Mouse (Mus musculus): ENCODE measurements around the gene Bckdhb. TPM values are rescaled to one million over a fixed set of nuclear protein-coding genes. Genes with fewer than 3 reads are reported as not detected.

Gene Bckdhb
- total RNA-seq, 2 experiments from 2014 or later = 39.7 to 41.9 TPM

- intact Hi-C loops (cut with DNase I) = loop anchor here (5.0 to 10.0 kb wide), 3 partner anchors 84 to 1572 kb away; no protein-coding TSS in a partner anchor
- no peak overlapping the region for H3K27ac ChIP-seq
- no peak for DNase-seq (ENCODE audit: extremely low spot score in 1 of 2, low spot score in 2 of 2)
- no peak for TF ChIP-seq CTCF (IDR thresholded peaks at IDR 0.05)
- no peak overlapping the region for H3K4me3 ChIP-seq
Observed at GRCm38 (mm10) chr9:84112842-84113568, 188.1 kb downstream of the Bckdhb start.

- no peak overlapping the region for H3K27ac ChIP-seq
- H3K4me3 ChIP-seq = no peak overlapping the region
- intact Hi-C loops (cut with DNase I) = loop anchor here (5.0 to 10.0 kb wide), 3 partner anchors 83 to 1571 kb away; no protein-coding TSS in a partner anchor
- no peak for TF ChIP-seq CTCF (IDR thresholded peaks at IDR 0.05)
- no peak for DNase-seq (ENCODE audit: extremely low spot score in 1 of 2, low spot score in 2 of 2)
Observed at GRCm38 (mm10) chr9:84114254-84114653, 189.3 kb downstream of the Bckdhb start.

- intact Hi-C loops (cut with DNase I) = loop anchor here (10.0 kb wide), 1 partner anchor 1567 kb away; no protein-coding TSS in a partner anchor
- peak; percentile 39 for TF ChIP-seq CTCF (IDR thresholded peaks at IDR 0.05)
- H3K4me3 ChIP-seq = no peak overlapping the region
- H3K27ac ChIP-seq = no peak overlapping the region
- DNase-seq (ENCODE audit: extremely low spot score in 1 of 2, low spot score in 2 of 2) = no peak
Observed at GRCm38 (mm10) chr9:84117337-84117736, 192.4 kb downstream of the Bckdhb start.

GRCm38 (mm10) chr9:84124996-84125395 lies 200.1 kb downstream of the Bckdhb start:
- no peak for TF ChIP-seq CTCF (IDR thresholded peaks at IDR 0.05)
- Histone ChIP-seq H3K27ac (no peak overlapping the region), H3K4me3 (no peak overlapping the region)
- DNase-seq (ENCODE audit: extremely low spot score in 1 of 2, low spot score in 2 of 2) = no peak
- intact Hi-C loops (cut with DNase I) = no loop called here

GRCm38 (mm10) chr9:84130338-84130737 lies 205.4 kb downstream of the Bckdhb start:
- DNase-seq (ENCODE audit: extremely low spot score in 1 of 2, low spot score in 2 of 2) = no peak
- no peak for TF ChIP-seq CTCF (IDR thresholded peaks at IDR 0.05)
- no peak overlapping the region for H3K27ac ChIP-seq
- intact Hi-C loops (cut with DNase I) = loop anchor here (10.0 kb wide), 1 partner anchor 1194 kb away; the partner anchor contains the start of gene Tent5a
- H3K4me3 ChIP-seq = no peak overlapping the region

- no peak overlapping the region for H3K4me3 ChIP-seq
- H3K27ac ChIP-seq = no peak overlapping the region
- peak in 1 of 2 experiments; percentile 24 for DNase-seq (ENCODE audit: extremely low spot score in 1 of 2, low spot score in 2 of 2)
- intact Hi-C loops (cut with DNase I) = loop anchor here (10.0 kb wide), 1 partner anchor 1190 kb away; the partner anchor contains the start of gene Tent5a
- TF ChIP-seq CTCF (IDR thresholded peaks at IDR 0.05) = no peak
Observed at GRCm38 (mm10) chr9:84135062-84135461, 210.1 kb downstream of the Bckdhb start.

- Histone ChIP-seq H3K27ac (no peak overlapping the region), H3K4me3 (no peak overlapping the region)
- no peak for TF ChIP-seq CTCF (IDR thresholded peaks at IDR 0.05)
- DNase-seq (ENCODE audit: extremely low spot score in 1 of 2, low spot score in 2 of 2) = no peak
- intact Hi-C loops (cut with DNase I) = loop anchor here (10.0 kb wide), 1 partner anchor 1188 kb away; the partner anchor contains the start of gene Tent5a
Observed at GRCm38 (mm10) chr9:84137192-84137591, 212.2 kb downstream of the Bckdhb start.

GRCm38 (mm10) chr9:84148124-84148523 lies 223.2 kb downstream of the Bckdhb start:
- Histone ChIP-seq H3K27ac (no peak overlapping the region), H3K4me3 (no peak overlapping the region)
- intact Hi-C loops (cut with DNase I) = no loop called here
- DNase-seq (ENCODE audit: extremely low spot score in 1 of 2, low spot score in 2 of 2) = no peak
- TF ChIP-seq CTCF (IDR thresholded peaks at IDR 0.05) = no peak

Other genes with a start within 250 kb of the Bckdhb start
- 10 to 100 TPM; 64.6 to 66.0 TPM for gene Elovl4, start 118.9 kb upstream of the Bckdhb start, total RNA-seq (2021)
- gene Ttk, start 90.5 kb upstream of the Bckdhb start, total RNA-seq (2021) = under 1 TPM; 0.49 to 0.72 TPM

Measured in left cerebral cortex, adult 2 months (tissue).